Mouse (Mus musculus) stomach, postnatal 0 days (tissue): Measurements from ENCODE around the gene Gm1113. TPM values are rescaled to one million over a fixed set of nuclear protein-coding genes. Genes with fewer than 3 reads are reported as not detected.
A peak's percentile ranks its signal among the peaks of the same experiment; 100 is the strongest.

Source experiments
- ATAC-seq: fragments of 200-750 bp; cut with Nextera tagmentation; 2 replicates; pipeline ENCODE4 v1.8.0; 2017; ENCODE audit not compliant: low FRiP score, low TSS enrichment
- DNase-seq: peaks from one replicate; pipeline ENCODE4 v3.0.0-alpha.2; 2016; ENCODE audit warnings: low spot score
- H3K27ac ChIP-seq: fragments of 300-500 bp; sonication (generic); replicated peaks from 2 replicates; pipeline ENCODE4 v1.5.1; 2014; ENCODE audit warnings: mild to moderate bottlenecking, control low read depth
- H3K27me3 ChIP-seq: fragments of 300-500 bp; sonication (generic); 2 replicates; pipeline ENCODE4 v1.6.1; 2014; ENCODE audit warnings: low read length; ENCODE audit not compliant: control insufficient read depth, insufficient read depth
- H3K36me3 ChIP-seq: fragments of 300-500 bp; sonication (generic); 2 replicates; pipeline ENCODE4 v1.6.1; 2014; ENCODE audit warnings: low read length, mixed read lengths; ENCODE audit not compliant: control insufficient read depth, insufficient read depth
- H3K4me1 ChIP-seq: fragments of 300-500 bp; sonication (generic); replicated peaks from 2 replicates; pipeline ENCODE4 v1.6.1; 2014; ENCODE audit warnings: antibody characterized with exemption; ENCODE audit not compliant: control insufficient read depth, insufficient read depth
- H3K4me2 ChIP-seq: fragments of 300-500 bp; sonication (generic); replicated peaks from 2 replicates; pipeline ENCODE4 v1.6.1; 2014; ENCODE audit warnings: low read depth, mild to moderate bottlenecking, control low read depth, moderate library complexity
- H3K4me3 ChIP-seq: fragments of 300-500 bp; sonication (generic); 2 replicates; pipeline ENCODE4 v1.5.1; 2014; ENCODE audit warnings: low read depth, low read length, control low read depth
- H3K9ac ChIP-seq: fragments of 300-500 bp; sonication (generic); 2 replicates; pipeline ENCODE4 v1.6.1; 2014; ENCODE audit warnings: mild to moderate bottlenecking, low read length, control low read depth, mixed read lengths
- H3K9me3 ChIP-seq: fragments of 300-500 bp; sonication (generic); 2 replicates; pipeline ENCODE4 v1.6.1; 2016; ENCODE audit warnings: low read length; ENCODE audit not compliant: control insufficient read depth
- CTCF ChIP-seq: IDR thresholded peaks from 2 replicates; pipeline ENCODE4 v1.5.1; 2016; ENCODE audit warnings: antibody characterized with exemption, low read depth, mild to moderate bottlenecking, moderate library complexity
- EP300 ChIP-seq: optimal IDR thresholded peaks from 2 replicates; pipeline ENCODE3; 2016; ENCODE audit warnings: antibody characterized with exemption
- WGBS: fragments of 180-500 bp; shearing (Covaris S2); extraction: QIAGEN DNeasy Blood & Tissue Kit; methylation state at CpG from one replicate; pipeline ENCODE4 v1.1.7; 2014; 5-methylcytosine and 5-hydroxymethylcytosine counted together
- polyA plus RNA-seq: library from polyadenylated mRNA; unstranded; fragments of >200 nt; fragmentation: Nextera tagmentation; extraction: Ambion mirVana; gene quantifications from 2 replicates; pipeline ENCODE4 v1.2.1, GENCODE M21; 2015

Gene Gm1113
- polyA plus RNA-seq, 1 experiment from 2014 or later, result not detected

- peaks cover 4% of the 10 kb centered on the region; the same call in 1 of the 2 replicates for H3K36me3 ChIP-seq
- DNase-seq (no peak), ATAC-seq (no peak)
- no peaks in the 10 kb centered on the region for H3K9me3 ChIP-seq
- no peak overlapping the region for H3K27ac ChIP-seq
- no peaks in the 10 kb centered on the region for H3K27me3 ChIP-seq
- H3K9ac ChIP-seq, result no peak overlapping the region
- no peak overlapping the region for H3K4me3 ChIP-seq
- H3K4me1 ChIP-seq, result no peaks in the 10 kb centered on the region
- 59% methylated on average over 13 of the region's 13 CpGs for WGBS
- TF ChIP-seq CTCF (no peak), EP300 (no peak)
- H3K4me2 ChIP-seq, result no peak overlapping the region
Observed at GRCm38 (mm10) chr9:35482014-35482898, 35.8 kb downstream of the Gm1113 start.

GRCm38 (mm10) chr9:35479456-35479855, 38.6 kb downstream of the Gm1113 start:
- Histone ChIP-seq H3K27ac (no peak overlapping the region), H3K9ac (no peak overlapping the region), H3K27me3 (no peaks in the 10 kb centered on the region), H3K36me3 (peaks cover 4% of the 10 kb centered on the region; the same call in 1 of the 2 replicates), H3K9me3 (no peaks in the 10 kb centered on the region), H3K4me1 (no peaks in the 10 kb centered on the region), H3K4me2 (no peak overlapping the region), H3K4me3 (no peak overlapping the region)
- ATAC-seq (no peak), DNase-seq (no peak)
- TF ChIP-seq CTCF, result no peak
- TF ChIP-seq EP300, result no peak
- WGBS, result 91% methylated on average over 6 of the region's 6 CpGs

GRCm38 (mm10) chr9:35475394-35475793, 42.7 kb downstream of the Gm1113 start:
- H3K27me3 ChIP-seq, result no peaks in the 10 kb centered on the region
- no peak overlapping the region for H3K9ac ChIP-seq
- TF ChIP-seq EP300 (no peak), CTCF (no peak)
- H3K9me3 ChIP-seq, result no peaks in the 10 kb centered on the region
- H3K4me3 ChIP-seq, result no peak overlapping the region
- H3K4me1 ChIP-seq, result no peaks in the 10 kb centered on the region
- no peaks in the 10 kb centered on the region for H3K36me3 ChIP-seq
- H3K4me2 ChIP-seq, result no peak overlapping the region
- 86% methylated on average over 7 of the region's 7 CpGs for WGBS
- H3K27ac ChIP-seq, result no peak overlapping the region
- ATAC-seq, result no peak
- DNase-seq, result no peak

GRCm38 (mm10) chr9:35474104-35474724, 43.9 kb downstream of the Gm1113 start:
- TF ChIP-seq CTCF, result no peak
- TF ChIP-seq EP300, result no peak
- 50% methylated on average over 10 of the region's 10 CpGs for WGBS
- ATAC-seq (peak; percentile 45; the same call in 1 of the 2 replicates), DNase-seq (no peak)
- Histone ChIP-seq H3K9ac (no peak overlapping the region), H3K36me3 (no peaks in the 10 kb centered on the region), H3K4me1 (no peaks in the 10 kb centered on the region), H3K4me2 (no peak overlapping the region), H3K27ac (no peak overlapping the region), H3K27me3 (no peaks in the 10 kb centered on the region), H3K4me3 (no peak overlapping the region), H3K9me3 (no peaks in the 10 kb centered on the region)

GRCm38 (mm10) chr9:35468913-35469312, 49.2 kb downstream of the Gm1113 start:
- no peak for TF ChIP-seq CTCF
- no peak for TF ChIP-seq EP300
- no peak for ATAC-seq
- H3K36me3 ChIP-seq, result no peaks in the 10 kb centered on the region

More at GRCm38 (mm10) chr9:35468913-35469312, 49.2 kb downstream of the Gm1113 start:
- H3K4me2 ChIP-seq, result no peak overlapping the region
- no peak for DNase-seq
- no peaks in the 10 kb centered on the region for H3K4me1 ChIP-seq
- no peaks in the 10 kb centered on the region for H3K9me3 ChIP-seq
- H3K4me3 ChIP-seq, result no peak overlapping the region
- H3K27ac ChIP-seq, result no peak overlapping the region
- H3K9ac ChIP-seq, result no peak overlapping the region
- no peaks in the 10 kb centered on the region for H3K27me3 ChIP-seq
